Mouse (Mus musculus) right cerebral cortex, postnatal 4 days (tissue): ENCODE measurements around the gene Edem3.
"Not testable (repeated sequence)": the region's sequence is repeated elsewhere in the genome, so short reads cannot be mapped to it uniquely, and the experiment has no call there.

Source experiments
- DNase-seq: peaks from one replicate; pipeline ENCODE4 v3.0.0-alpha.2; 2022

Edem3 gene

GRCm38 (mm10) chr1:151812004-151812712 lies 57.0 kb downstream of the Edem3 start:
- no peak for DNase-seq

- no peak for DNase-seq
Measured at GRCm38 (mm10) chr1:151816051-151816450, 60.9 kb downstream of the Edem3 start.

GRCm38 (mm10) chr1:151819190-151819589 lies 64.0 kb downstream of the Edem3 start:
- DNase-seq, result no peak

- peak; percentile 78 for DNase-seq
Measured at GRCm38 (mm10) chr1:151820457-151820856, 65.3 kb downstream of the Edem3 start.

- no peak for DNase-seq
Measured at GRCm38 (mm10) chr1:151825065-151825464, 69.9 kb downstream of the Edem3 start.

GRCm38 (mm10) chr1:151831791-151832190 lies 76.6 kb downstream of the Edem3 start:
- DNase-seq, result no peak

GRCm38 (mm10) chr1:151835261-151835660 lies 80.1 kb downstream of the Edem3 start:
- DNase-seq, result no peak

GRCm38 (mm10) chr1:151840345-151840744 lies 85.2 kb downstream of the Edem3 start:
- not testable (repeated sequence) for DNase-seq

GRCm38 (mm10) chr1:151845252-151845832 lies 90.2 kb downstream of the Edem3 start:
- DNase-seq, result no peak

- no peak for DNase-seq
Measured at GRCm38 (mm10) chr1:151845926-151846782, 91.0 kb downstream of the Edem3 start.

GRCm38 (mm10) chr1:151848286-151848685 lies 93.1 kb downstream of the Edem3 start:
- DNase-seq, result no peak

- no peak for DNase-seq
Measured at GRCm38 (mm10) chr1:151849993-151850608, 94.9 kb downstream of the Edem3 start.

GRCm38 (mm10) chr1:151851051-151851848 lies 96.1 kb downstream of the Edem3 start:
- DNase-seq, result peak; percentile 37

GRCm38 (mm10) chr1:151851976-151852375 lies 96.8 kb downstream of the Edem3 start:
- DNase-seq, result no peak

GRCm38 (mm10) chr1:151855561-151855960 lies 100.4 kb downstream of the Edem3 start:
- no peak for DNase-seq

- no peak for DNase-seq
Measured at GRCm38 (mm10) chr1:151858474-151858873, 103.3 kb downstream of the Edem3 start.

GRCm38 (mm10) chr1:151861334-151861995 lies 106.3 kb downstream of the Edem3 start:
- DNase-seq, result no peak

GRCm38 (mm10) chr1:151862109-151862508 lies 106.9 kb downstream of the Edem3 start:
- DNase-seq, result no peak

GRCm38 (mm10) chr1:151863135-151863796 lies 108.1 kb downstream of the Edem3 start:
- no peak for DNase-seq

GRCm38 (mm10) chr1:151863797-151864147 lies 108.6 kb downstream of the Edem3 start:
- DNase-seq, result no peak

- DNase-seq, result no peak
Measured at GRCm38 (mm10) chr1:151864326-151864725, 109.2 kb downstream of the Edem3 start.
